Mouse (Mus musculus) cerebellum, postnatal 14 days (tissue): ENCODE results near the gene Asic2.
"Not testable (repeated sequence)": the region's sequence is repeated elsewhere in the genome, so short reads cannot be mapped to it uniquely, and the experiment has no call there.

Experiments used
- DNase-seq, 2 experiments: peaks; one replicate each; pipeline ENCODE4 v3.0.0; 2021; ENCODE audit warnings: mixed read lengths in 2 of 2

Gene Asic2

GRCm38 (mm10) chr11:81416319-81416718 is 551.9 kb downstream of the Asic2 start:
- peak in 1 of 2 experiments; percentile 13 for DNase-seq

GRCm38 (mm10) chr11:81414596-81414995 is 553.7 kb downstream of the Asic2 start:
- DNase-seq = no peak

- no peak for DNase-seq
These were observed 557.0 kb downstream of the Asic2 start for GRCm38 (mm10) chr11:81411251-81411650.

- DNase-seq = no peak
These were observed 562.3 kb downstream of the Asic2 start for GRCm38 (mm10) chr11:81405951-81406350.

- DNase-seq = no peak
These were observed 566.0 kb downstream of the Asic2 start for GRCm38 (mm10) chr11:81402263-81402662.

- peak; percentile 26 to 32 for DNase-seq
These were observed 575.4 kb downstream of the Asic2 start for GRCm38 (mm10) chr11:81392855-81393254.

- no peak for DNase-seq
These were observed 582.1 kb downstream of the Asic2 start for GRCm38 (mm10) chr11:81386185-81386584.

GRCm38 (mm10) chr11:81385547-81385946 is 582.7 kb downstream of the Asic2 start:
- DNase-seq = no peak

GRCm38 (mm10) chr11:81374841-81375240 is 593.4 kb downstream of the Asic2 start:
- DNase-seq = peak; percentile 81

- no peak for DNase-seq
These were observed 594.1 kb downstream of the Asic2 start for GRCm38 (mm10) chr11:81374003-81374710.

- DNase-seq = peak in 1 of 2 experiments; percentile 22
These were observed 596.7 kb downstream of the Asic2 start for GRCm38 (mm10) chr11:81371545-81371944.

- DNase-seq = no peak
These were observed 597.8 kb downstream of the Asic2 start for GRCm38 (mm10) chr11:81370426-81370810.

GRCm38 (mm10) chr11:81369497-81370425 is 598.5 kb downstream of the Asic2 start:
- no peak for DNase-seq

GRCm38 (mm10) chr11:81364442-81364841 is 603.8 kb downstream of the Asic2 start:
- no peak for DNase-seq

- no peak for DNase-seq
These were observed 605.8 kb downstream of the Asic2 start for GRCm38 (mm10) chr11:81362461-81362860.

- no peak for DNase-seq
These were observed 607.2 kb downstream of the Asic2 start for GRCm38 (mm10) chr11:81361040-81361439.

- DNase-seq = not testable (repeated sequence)
These were observed 617.8 kb downstream of the Asic2 start for GRCm38 (mm10) chr11:81350498-81350897.

- no peak for DNase-seq
These were observed 636.3 kb downstream of the Asic2 start for GRCm38 (mm10) chr11:81331977-81332376.

- no peak for DNase-seq
These were observed 637.3 kb downstream of the Asic2 start for GRCm38 (mm10) chr11:81330982-81331381.

GRCm38 (mm10) chr11:81328088-81328487 is 640.2 kb downstream of the Asic2 start:
- DNase-seq = no peak

GRCm38 (mm10) chr11:81323146-81323545 is 645.1 kb downstream of the Asic2 start:
- no peak for DNase-seq

- DNase-seq = no peak
These were observed 645.8 kb downstream of the Asic2 start for GRCm38 (mm10) chr11:81322466-81322865.

- no peak for DNase-seq
These were observed 678.2 kb downstream of the Asic2 start for GRCm38 (mm10) chr11:81290041-81290440.

GRCm38 (mm10) chr11:81283185-81283584 is 685.1 kb downstream of the Asic2 start:
- DNase-seq = no peak
